In the genomic region with DNA sequence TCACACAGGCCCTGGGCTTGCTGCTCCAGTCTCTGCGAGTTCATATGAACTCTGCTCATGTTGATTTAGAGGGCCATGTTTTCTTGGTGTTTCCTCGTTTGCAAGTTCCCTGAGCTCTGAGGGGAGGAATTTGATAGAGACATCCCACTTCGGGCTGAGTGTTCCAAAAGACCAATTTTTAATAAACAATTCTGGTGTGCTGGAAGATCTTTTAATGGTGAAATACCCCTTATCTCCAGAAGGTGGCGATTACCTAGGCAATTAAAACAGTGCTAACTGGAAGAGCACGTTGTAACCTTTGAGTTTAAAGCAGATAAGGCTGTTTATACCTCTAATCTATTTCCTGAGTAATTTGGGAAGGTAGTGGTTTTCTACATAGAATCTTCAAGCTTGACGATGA, we compare ENCODE assay signal across 9 mouse cellular contexts. TPM values are rescaled to one million over a fixed set of nuclear protein-coding genes. Genes with fewer than 3 reads are reported as not detected.
DNase-seq lines count a peak whose midpoint lies in the region; ATAC-seq and TF ChIP-seq lines count a peak whose summit lies in the region.
"Had no signal": no experiment of that assay in that cellular context is flagged by ENCODE, and none has a peak within 500 bp of the region (broad histone marks: within the 10 kb centered on the region; RNA-seq: fewer than 3 reads in every experiment).

No protein-coding gene starts in this region.

- WGBS in heart, postnatal 0 days, result 23% methylated on average over 6 of the region's 6 CpGs
- WGBS in heart, embryonic 12.5 days, result 21% methylated on average over 6 of the region's 6 CpGs
- WGBS in neural tube, embryonic 15.5 days, result 28% methylated on average over 6 of the region's 6 CpGs

- peak; percentile 62 for TF ChIP-seq CTCF in heart, postnatal 0 days (IDR thresholded peaks at IDR 0.05; ENCODE audit: low read depth)

- H3K9ac ChIP-seq in heart, postnatal 0 days (replicated peaks; ENCODE audit: low read depth, low read length), result no peak overlapping the region
- H3K9ac ChIP-seq in heart, embryonic 12.5 days, result no peak overlapping the region
- H3K9ac ChIP-seq in neural tube, embryonic 15.5 days (replicated peaks), result no peak overlapping the region

- TF ChIP-seq EP300 in heart, postnatal 0 days (IDR thresholded peaks at IDR 0.05; ENCODE audit: low read depth), result no peak

- H3K4me2 ChIP-seq in heart, postnatal 0 days (ENCODE audit: low read depth, low read length), result no peak overlapping the region
- no peak overlapping the region for H3K4me2 ChIP-seq in heart, embryonic 12.5 days
- H3K4me2 ChIP-seq in neural tube, embryonic 15.5 days, result no peak overlapping the region

- no peaks in the 10 kb centered on the region for H3K27me3 ChIP-seq in heart, postnatal 0 days (ENCODE audit: control insufficient read depth, insufficient read depth, low read length)
- H3K27me3 ChIP-seq in heart, embryonic 12.5 days (replicated peaks), result no peaks in the 10 kb centered on the region
- no peaks in the 10 kb centered on the region for H3K27me3 ChIP-seq in neural tube, embryonic 15.5 days (replicated peaks)
- no peaks in the 10 kb centered on the region for H3K27me3 ChIP-seq in splenic B cell, adult 2 months (ENCODE audit: control insufficient read depth, insufficient read depth, low read length, poor library complexity, severe bottlenecking)

- no peak overlapping the region for H3K4me3 ChIP-seq in heart, postnatal 0 days (ENCODE audit: low read depth, low read length)
- no peak overlapping the region for H3K4me3 ChIP-seq in heart, embryonic 12.5 days
- no peak overlapping the region for H3K4me3 ChIP-seq in neural tube, embryonic 15.5 days (replicated peaks)

- peaks cover 8% of the 10 kb centered on the region for H3K4me1 ChIP-seq in heart, postnatal 0 days (ENCODE audit: control insufficient read depth, insufficient read depth)
- peaks cover 13% of the 10 kb centered on the region for H3K4me1 ChIP-seq in heart, embryonic 12.5 days (replicated peaks)
- H3K4me1 ChIP-seq in neural tube, embryonic 15.5 days, result peaks cover 11% of the 10 kb centered on the region

- no peak overlapping the region for H3K27ac ChIP-seq in heart, postnatal 0 days (ENCODE audit: low read depth)
- no peak overlapping the region for H3K27ac ChIP-seq in heart, embryonic 12.5 days (ENCODE audit: poor library complexity, severe bottlenecking)
- H3K27ac ChIP-seq in neural tube, embryonic 15.5 days (replicated peaks), result no peak overlapping the region
- H3K27ac ChIP-seq: macrophage had no signal

- no peak for ATAC-seq in heart, postnatal 0 days (ENCODE audit: insufficient read depth, low read depth)
- no peak for ATAC-seq in heart, embryonic 12.5 days (ENCODE audit: insufficient number of reproducible peaks, low FRiP score)
- no peak for ATAC-seq in neural tube, embryonic 15.5 days (ENCODE audit: low FRiP score)

- H3K9me3 ChIP-seq in heart, postnatal 0 days (replicated peaks; ENCODE audit: control insufficient read depth, low read length), result no peaks in the 10 kb centered on the region
- H3K9me3 ChIP-seq in heart, embryonic 12.5 days (replicated peaks), result no peaks in the 10 kb centered on the region
- H3K9me3 ChIP-seq in neural tube, embryonic 15.5 days (replicated peaks), result no peaks in the 10 kb centered on the region

- DNase-seq in heart, postnatal 0 days (ENCODE audit: low spot score), result no peak
- peak; percentile 14 for DNase-seq in neural tube, embryonic 10.5 days (ENCODE audit: extremely low spot score, low spot score)
- peak; percentile 60 for DNase-seq in embryo, embryonic 10 days (ENCODE audit: low spot score)
- peak; percentile 62 for DNase-seq in splenic B cell, adult 2 months (ENCODE audit: low read depth, low spot score)
- DNase-seq in spleen, adult 12 weeks (ENCODE audit: low spot score), result no peak
- DNase-seq in thymus, postnatal 10 days (ENCODE audit: low spot score in 2 of 2), result no peak

- no peaks in the 10 kb centered on the region for H3K36me3 ChIP-seq in heart, postnatal 0 days (replicated peaks; ENCODE audit: control insufficient read depth, insufficient read depth, low read length)
- no peaks in the 10 kb centered on the region for H3K36me3 ChIP-seq in heart, embryonic 12.5 days
- H3K36me3 ChIP-seq in neural tube, embryonic 15.5 days, result no peaks in the 10 kb centered on the region
- H3K36me3 ChIP-seq in splenic B cell, adult 2 months (ENCODE audit: control insufficient read depth, insufficient read depth, low read length, poor library complexity, severe bottlenecking), result no peaks in the 10 kb centered on the region

RNA-seq across cellular contexts. Expression of a gene that starts 4.0 kb away (rescaled TPM):
- 1.4 and 3.5 TPM in 2 replicates for total RNA-seq in heart, postnatal 0 days (2014; rRNA removed; ENCODE audit: low replicate concordance)
- 5.1 and 6.2 TPM in 2 replicates for polyA plus RNA-seq in heart, postnatal 0 days (2015; fragmentation: Nextera tagmentation; extraction: Ambion mirVana)
- 11.4 and 12.7 TPM in 2 replicates for polyA plus RNA-seq in heart, embryonic 12.5 days (2016; fragmentation: Nextera tagmentation; extraction: Ambion mirVana)
- 8.9 and 11.0 TPM in 2 replicates for polyA plus RNA-seq in neural tube, embryonic 15.5 days (2015; fragmentation: Nextera tagmentation; extraction: Ambion mirVana)

RNA-seq across cellular contexts. Expression of a gene that starts 29.6 kb away (rescaled TPM):
- 4.8 and 7.7 TPM in 2 replicates for total RNA-seq in heart, postnatal 0 days (2014; rRNA removed; ENCODE audit: low replicate concordance)
- 2.4 and 3.1 TPM in 2 replicates for polyA plus RNA-seq in heart, postnatal 0 days (2015; fragmentation: Nextera tagmentation; extraction: Ambion mirVana)
- 1.6 and 1.9 TPM in 2 replicates for polyA plus RNA-seq in heart, embryonic 12.5 days (2016; fragmentation: Nextera tagmentation; extraction: Ambion mirVana)
- 2.2 and 2.6 TPM in 2 replicates for polyA plus RNA-seq in neural tube, embryonic 15.5 days (2015; fragmentation: Nextera tagmentation; extraction: Ambion mirVana)
- polyA plus RNA-seq: macrophage had no signal

Comparison
In these comparisons a context has a peak if more than half of its experiments do, and no peak if none do; other contexts are left out.
1. DNase-seq: peak in neural tube, embryonic 10.5 days (single experiment), embryo, embryonic 10 days (single experiment) and splenic B cell, adult 2 months (single experiment); none in heart, postnatal 0 days (single experiment), spleen, adult 12 weeks (single experiment) and thymus, postnatal 10 days (0 of 2).